Comparison of ENCODE assay signal across 8 mouse cellular contexts in the genomic region with DNA sequence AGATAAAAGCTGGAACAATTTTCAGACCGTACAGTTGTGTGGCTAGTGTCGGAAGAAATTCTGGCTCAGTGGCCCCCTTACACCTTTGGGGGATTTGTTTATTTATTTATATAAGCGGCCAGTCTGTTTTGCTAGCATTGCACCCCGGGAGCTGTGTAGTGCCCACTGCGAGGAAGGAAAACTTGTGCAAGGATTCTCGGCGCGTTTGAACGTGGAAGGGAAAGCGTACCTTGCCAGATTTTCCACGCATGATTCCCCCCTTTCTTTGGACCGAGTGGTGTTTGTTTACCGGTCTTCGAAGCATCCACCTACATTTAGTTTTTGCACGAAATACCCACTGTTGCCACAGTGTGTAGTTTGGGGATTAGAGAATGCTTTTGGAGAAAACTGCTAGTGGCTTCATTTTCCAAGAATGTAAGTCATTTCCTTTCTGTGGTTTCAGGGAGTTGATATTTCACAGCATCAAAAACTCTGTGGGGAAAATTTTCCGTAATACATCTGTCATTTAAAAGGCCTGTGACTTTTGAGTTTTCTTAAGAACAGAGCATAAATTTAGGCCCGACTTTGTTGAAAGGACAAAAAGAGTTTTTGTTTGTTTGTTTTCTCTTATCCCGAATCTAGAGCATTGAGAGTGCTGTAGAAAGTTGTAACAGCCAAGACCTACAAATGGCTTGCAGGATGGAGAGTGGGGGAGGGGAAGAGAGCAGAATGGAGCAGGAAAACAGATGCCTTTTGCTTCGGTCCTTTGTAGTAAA. TPM values are rescaled to one million over a fixed set of nuclear protein-coding genes. Genes with fewer than 3 reads are reported as not detected.
DNase-seq lines count a peak whose midpoint lies in the region; ATAC-seq and TF ChIP-seq lines count a peak whose summit lies in the region.

No protein-coding gene starts in this region.

- no peaks in the 10 kb centered on the region for H3K9me3 ChIP-seq in midbrain, postnatal 0 days (ENCODE audit: low read length)

- H3K4me3 ChIP-seq in cerebellum, adult 2 months (replicated peaks; ENCODE audit: insufficient read depth, low read depth, low read length), result peak overlapping the region; percentile 99
- peak overlapping the region; percentile 73 for H3K4me3 ChIP-seq in midbrain, postnatal 0 days (ENCODE audit: low read depth, low read length)

- peaks cover 13% of the 10 kb centered on the region for H3K4me1 ChIP-seq in cerebellum, adult 2 months (ENCODE audit: control insufficient read depth, insufficient read depth, low read length)
- H3K4me1 ChIP-seq in midbrain, postnatal 0 days (ENCODE audit: insufficient read depth, low read length), result no peaks in the 10 kb centered on the region; the same call in 1 of the 2 replicates

- H3K27ac ChIP-seq in cerebellum, adult 2 months (ENCODE audit: insufficient read depth, low read length), result no peak overlapping the region
- peak overlapping the region; percentile 4; the same call in 1 of the 2 replicates for H3K27ac ChIP-seq in midbrain, postnatal 0 days (ENCODE audit: low read depth, low read length)

- peak; percentile 45 to 53 for DNase-seq in cerebellum, adult 2 months
- no peak for DNase-seq in cerebellum, adult 8-10 months
- peak; percentile 52 for DNase-seq in adipocyte (ENCODE audit: low spot score)
- DNase-seq in heart, adult 8-10 months (ENCODE audit: low spot score), result peak; percentile 45
- peak; percentile 20 to 32 for DNase-seq in kidney, postnatal 36 days
- DNase-seq in midbrain, postnatal 0 days (ENCODE audit: low spot score), result no peak
- DNase-seq in frontal cortex, adult 2 months (ENCODE audit: extremely low spot score in 1 of 2, low spot score in 1 of 2), result no peak
- DNase-seq in natural killer cell, adult 2 months (ENCODE audit: low spot score in 2 of 2), result no peak

- ATAC-seq in midbrain, postnatal 0 days (ENCODE audit: low FRiP score), result no peak

- WGBS in cerebellum, adult 2 months, result 3% methylated on average over 19 of the region's 19 CpGs
- WGBS in midbrain, postnatal 0 days, result 3% methylated on average over 19 of the region's 19 CpGs

- H3K27me3 ChIP-seq in cerebellum, adult 2 months (ENCODE audit: control insufficient read depth, insufficient read depth, low read length), result no peaks in the 10 kb centered on the region
- H3K27me3 ChIP-seq in midbrain, postnatal 0 days (ENCODE audit: insufficient read depth, low read length), result no peaks in the 10 kb centered on the region

- no peak for TF ChIP-seq POLR2A in cerebellum, adult 2 months (IDR thresholded peaks at IDR 0.05; ENCODE audit: borderline replicate concordance, insufficient read depth, low read length)

- H3K36me3 ChIP-seq in midbrain, postnatal 0 days (ENCODE audit: insufficient read depth, low read length), result no peaks in the 10 kb centered on the region

- H3K4me2 ChIP-seq in midbrain, postnatal 0 days (ENCODE audit: low read depth, low read length, poor library complexity, severe bottlenecking), result peak overlapping the region; percentile 66

- peak overlapping the region; percentile 69; the same call in 1 of the 2 replicates for H3K9ac ChIP-seq in midbrain, postnatal 0 days (replicated peaks; ENCODE audit: low read length, poor library complexity, severe bottlenecking)

- no peak for TF ChIP-seq CTCF in cerebellum, adult 2 months (IDR thresholded peaks at IDR 0.05; ENCODE audit: borderline replicate concordance, insufficient read depth, low read depth, low read length)
- no peak for TF ChIP-seq CTCF in midbrain, postnatal 0 days (IDR thresholded peaks at IDR 0.05)

RNA-seq across cellular contexts. Expression of a gene that starts 1.2 kb away (rescaled TPM):
- polyA plus RNA-seq in cerebellum, adult 2 months (2012; rRNA removed), result 11.2 and 14.2 TPM in 2 replicates
- 10 to 100 TPM; 28.6 to 35.3 (median 32.5) TPM for total RNA-seq in heart, adult 8-10 months (2022)
- 7.2 and 8.9 TPM in 2 replicates for total RNA-seq in midbrain, postnatal 0 days (2014; rRNA removed)
- 5.9 and 6.8 TPM in 2 replicates for polyA plus RNA-seq in midbrain, postnatal 0 days (2015; fragmentation: Nextera tagmentation; extraction: Ambion mirVana)
- polyA plus RNA-seq in frontal cortex, adult 2 months (2012; rRNA removed), result 22.6 and 22.8 TPM in 2 replicates

Comparison
In these comparisons a context has a peak if more than half of its experiments do, and no peak if none do; other contexts are left out.
1. DNase-seq: peak in cerebellum, adult 2 months (2 of 2), adipocyte (single experiment), heart, adult 8-10 months (single experiment) and kidney, postnatal 36 days (2 of 2); none in cerebellum, adult 8-10 months (single experiment), midbrain, postnatal 0 days (single experiment), frontal cortex, adult 2 months (0 of 2) and natural killer cell, adult 2 months (0 of 2).